Mouse (Mus musculus) forebrain, embryonic 11.5 days (tissue): Measurements from ENCODE around the gene Pfas. TPM values are rescaled to one million over a fixed set of nuclear protein-coding genes. Genes with fewer than 3 reads are reported as not detected.
"Not testable (repeated sequence)": the region's sequence is repeated elsewhere in the genome, so short reads cannot be mapped to it uniquely, and the experiment has no call there.

Experiments used
- ATAC-seq: fragments of 200-750 bp; cut with Nextera tagmentation; replicated peaks from 2 replicates; pipeline ENCODE4 v1.8.0; 2017; ENCODE audit warnings: moderate TSS enrichment; ENCODE audit not compliant: low FRiP score
- DNase-seq: peaks from one replicate; pipeline ENCODE4 v3.0.0-alpha.2; 2017; ENCODE audit warnings: low spot score
- H3K27ac ChIP-seq: fragments of 300-500 bp; sonication (generic); 2 replicates; pipeline ENCODE4 v1.5.1; 2014; ENCODE audit warnings: low read depth, low read length
- H3K27me3 ChIP-seq: fragments of 300-500 bp; sonication (generic); 2 replicates; pipeline ENCODE4 v1.6.1; 2014; ENCODE audit warnings: mild to moderate bottlenecking, low read length, mixed read lengths; ENCODE audit not compliant: control insufficient read depth, insufficient read depth
- H3K36me3 ChIP-seq: fragments of 300-500 bp; sonication (generic); 2 replicates; pipeline ENCODE4 v1.6.1; 2014; ENCODE audit warnings: mild to moderate bottlenecking, low read length, moderate library complexity, mixed read lengths; ENCODE audit not compliant: control insufficient read depth, insufficient read depth
- H3K4me1 ChIP-seq: fragments of 300-500 bp; sonication (generic); replicated peaks from 2 replicates; pipeline ENCODE4 v1.6.1; 2014; ENCODE audit warnings: low read length, mixed read lengths; ENCODE audit not compliant: control insufficient read depth, insufficient read depth
- H3K4me2 ChIP-seq: fragments of 300-500 bp; sonication (generic); 2 replicates; pipeline ENCODE4 v1.6.1; 2014; ENCODE audit warnings: low read depth, mild to moderate bottlenecking, low read length, moderate library complexity, mixed read lengths; ENCODE audit not compliant: severe bottlenecking
- H3K4me3 ChIP-seq: fragments of 300-500 bp; sonication (generic); 2 replicates; pipeline ENCODE4 v1.5.1; 2014; ENCODE audit warnings: low read depth, low read length
- H3K9ac ChIP-seq: fragments of 300-500 bp; sonication (generic); 2 replicates; pipeline ENCODE4 v1.6.1; 2014; ENCODE audit warnings: low read length
- H3K9me3 ChIP-seq: fragments of 300-500 bp; sonication (generic); 2 replicates; pipeline ENCODE4 v1.6.1; 2016; ENCODE audit warnings: low read length, mixed read lengths; ENCODE audit not compliant: control insufficient read depth
- WGBS: fragments of 180-500 bp; shearing (Covaris S2); extraction: QIAGEN DNeasy Blood & Tissue Kit; methylation state at CpG from one replicate; pipeline ENCODE4 v1.1.7; 2014; 5-methylcytosine and 5-hydroxymethylcytosine counted together
- polyA plus RNA-seq: library from polyadenylated mRNA; unstranded; fragments of >200 nt; fragmentation: Nextera tagmentation; extraction: Ambion mirVana; gene quantifications from 2 replicates; pipeline ENCODE4 v1.2.1, GENCODE M21; 2014

Gene Pfas
- polyA plus RNA-seq, 1 experiment from 2014 or later: 55.8 TPM

GRCm38 (mm10) chr11:68962159-68962558 lies 46.1 kb downstream of the Pfas start:
- not testable (repeated sequence) for H3K27ac ChIP-seq, H3K4me1 ChIP-seq, H3K4me2 ChIP-seq, H3K9ac ChIP-seq, DNase-seq, ATAC-seq, H3K36me3 ChIP-seq, H3K27me3 ChIP-seq, H3K4me3 ChIP-seq, H3K9me3 ChIP-seq
- WGBS: 33% methylated on average over 11 of the region's 11 CpGs

- H3K27me3 ChIP-seq: peaks cover 2% of the 10 kb centered on the region; the same call in 1 of the 2 replicates
- H3K9me3 ChIP-seq: no peaks in the 10 kb centered on the region
- H3K4me1 ChIP-seq: no peaks in the 10 kb centered on the region
- DNase-seq (no peak), ATAC-seq (no peak)
- no peak overlapping the region for H3K4me3 ChIP-seq
- H3K27ac ChIP-seq: no peak overlapping the region
- no peak overlapping the region for H3K9ac ChIP-seq
- 86% methylated on average over 3 of the region's 3 CpGs for WGBS
- H3K4me2 ChIP-seq: no peak overlapping the region
- H3K36me3 ChIP-seq: no peaks in the 10 kb centered on the region
These were observed 46.7 kb downstream of the Pfas start for GRCm38 (mm10) chr11:68961596-68961995.

GRCm38 (mm10) chr11:68957971-68958370 lies 50.3 kb downstream of the Pfas start:
- 91% methylated on average over 1 of the region's 1 CpGs for WGBS
- Histone ChIP-seq H3K36me3 (no peaks in the 10 kb centered on the region), H3K9me3 (no peaks in the 10 kb centered on the region), H3K4me3 (no peak overlapping the region), H3K9ac (no peak overlapping the region), H3K27me3 (peaks cover 22% of the 10 kb centered on the region), H3K4me1 (peaks cover 5% of the 10 kb centered on the region; the same call in 1 of the 2 replicates), H3K4me2 (no peak overlapping the region), H3K27ac (no peak overlapping the region)
- DNase-seq (no peak), ATAC-seq (no peak)

- DNase-seq (no peak), ATAC-seq (no peak)
- Histone ChIP-seq H3K9ac (no peak within 1 kb of the TSS), H3K36me3 (no peaks in the 10 kb centered on the region), H3K4me3 (no peak within 1 kb of the TSS), H3K4me1 (peaks cover 5% of the 10 kb centered on the region; the same call in 1 of the 2 replicates), H3K27ac (no peak within 1 kb of the TSS), H3K27me3 (peaks cover 23% of the 10 kb centered on the region), H3K9me3 (no peaks in the 10 kb centered on the region), H3K4me2 (no peak within 1 kb of the TSS)
- WGBS: 33% methylated on average over 8 of the region's 8 CpGs
These were observed 51.0 kb downstream of the Pfas start, which contains the start of gene Arhgef15 for GRCm38 (mm10) chr11:68957308-68957707. Gene Arhgef15 (minus strand): TSS chr11:68957480.

- H3K27me3 ChIP-seq: peaks cover 23% of the 10 kb centered on the region
- H3K9me3 ChIP-seq: no peaks in the 10 kb centered on the region
- H3K36me3 ChIP-seq: no peaks in the 10 kb centered on the region
- peaks cover 5% of the 10 kb centered on the region; the same call in 1 of the 2 replicates for H3K4me1 ChIP-seq
- no peak overlapping the region for H3K4me2 ChIP-seq
- no peak for DNase-seq
- no peak overlapping the region for H3K4me3 ChIP-seq
- no peak for ATAC-seq
- H3K27ac ChIP-seq: no peak overlapping the region
- no peak overlapping the region for H3K9ac ChIP-seq
- WGBS: 29% methylated on average over 13 of the region's 13 CpGs
These were observed 51.6 kb downstream of the Pfas start for GRCm38 (mm10) chr11:68956697-68957096.

- Histone ChIP-seq H3K9ac (no peak overlapping the region), H3K36me3 (no peaks in the 10 kb centered on the region), H3K4me3 (no peak overlapping the region), H3K4me2 (no peak overlapping the region), H3K27me3 (peaks cover 23% of the 10 kb centered on the region), H3K27ac (no peak overlapping the region), H3K4me1 (peaks cover 5% of the 10 kb centered on the region; the same call in 1 of the 2 replicates), H3K9me3 (no peaks in the 10 kb centered on the region)
- WGBS: 51% methylated on average over 3 of the region's 3 CpGs
- ATAC-seq: no peak
- DNase-seq: no peak
These were observed 52.2 kb downstream of the Pfas start for GRCm38 (mm10) chr11:68956107-68956506.

- 71% methylated on average over 5 of the region's 5 CpGs for WGBS
- DNase-seq: no peak
- no peak overlapping the region for H3K9ac ChIP-seq
These were observed 52.8 kb downstream of the Pfas start for GRCm38 (mm10) chr11:68955473-68955872.

GRCm38 (mm10) chr11:68954408-68954807 lies 53.9 kb downstream of the Pfas start:
- Histone ChIP-seq H3K9me3 (no peaks in the 10 kb centered on the region), H3K9ac (peak overlapping the region; percentile 61), H3K4me3 (peak overlapping the region; percentile 33), H3K4me2 (peak overlapping the region; percentile 68), H3K27me3 (peaks cover 23% of the 10 kb centered on the region), H3K27ac (no peak overlapping the region), H3K36me3 (no peaks in the 10 kb centered on the region), H3K4me1 (peaks cover 5% of the 10 kb centered on the region; the same call in 1 of the 2 replicates)
- ATAC-seq (no peak), DNase-seq (peak; percentile 62)
- 1% methylated on average over 17 of the region's 17 CpGs for WGBS

More at GRCm38 (mm10) chr11:68955473-68955872, 52.8 kb downstream of the Pfas start:
- no peaks in the 10 kb centered on the region for H3K36me3 ChIP-seq
- H3K4me2 ChIP-seq: peak overlapping the region; percentile 68; the same call in 1 of the 2 replicates
- H3K27ac ChIP-seq: no peak overlapping the region
- ATAC-seq: no peak
- peaks cover 23% of the 10 kb centered on the region for H3K27me3 ChIP-seq
- peak overlapping the region; percentile 33; the same call in 1 of the 2 replicates for H3K4me3 ChIP-seq
- H3K9me3 ChIP-seq: no peaks in the 10 kb centered on the region
- peaks cover 5% of the 10 kb centered on the region; the same call in 1 of the 2 replicates for H3K4me1 ChIP-seq

- no peak overlapping the region for H3K27ac ChIP-seq
- DNase-seq (peak; percentile 57), ATAC-seq (no peak)
These were observed 54.4 kb downstream of the Pfas start for GRCm38 (mm10) chr11:68953903-68954302.

More at GRCm38 (mm10) chr11:68953903-68954302, 54.4 kb downstream of the Pfas start:
- Histone ChIP-seq H3K4me1 (peaks cover 5% of the 10 kb centered on the region; the same call in 1 of the 2 replicates), H3K9ac (no peak overlapping the region; the same call in 1 of the 2 replicates), H3K4me2 (peak overlapping the region; percentile 68), H3K36me3 (no peaks in the 10 kb centered on the region), H3K9me3 (no peaks in the 10 kb centered on the region), H3K27me3 (peaks cover 23% of the 10 kb centered on the region), H3K4me3 (peak overlapping the region; percentile 33; the same call in 1 of the 2 replicates)
- 9% methylated on average over 13 of the region's 13 CpGs for WGBS
